Mouse (Mus musculus): ENCODE measurements around the gene Krt79.

- TF ChIP-seq POLR2A (IDR thresholded peaks at IDR 0.05; ENCODE audit: low read depth, low read length) (no peak), CTCF (conservative IDR thresholded peaks at IDR 0.05; ENCODE audit: insufficient read depth, insufficient read length, low read depth, low read length) (no peak)
These were observed 60.3 kb downstream of the Krt79 start for GRCm38 (mm10) chr15:101879776-101880175.

All from kidney, adult 2 months (tissue).